Mouse (Mus musculus) hindbrain, embryonic 13.5 days (tissue): ENCODE data around the gene Odf2l. TPM values are rescaled to one million over a fixed set of nuclear protein-coding genes. Genes with fewer than 3 reads are reported as not detected.

Experiments
- ATAC-seq: fragments of 200-750 bp; cut with Nextera tagmentation; 2 replicates; pipeline ENCODE4 v1.8.0; 2017; ENCODE audit warnings: moderate TSS enrichment; ENCODE audit not compliant: low FRiP score
- H3K27ac ChIP-seq: fragments of 300-500 bp; sonication (generic); 2 replicates; pipeline ENCODE4 v1.5.1; 2015; ENCODE audit warnings: inconsistent platforms, mild to moderate bottlenecking, moderate library complexity
- H3K27me3 ChIP-seq: fragments of 300-500 bp; sonication (generic); 2 replicates; pipeline ENCODE4 v1.6.1; 2015; ENCODE audit warnings: mild to moderate bottlenecking, inconsistent platforms
- H3K36me3 ChIP-seq: fragments of 300-500 bp; sonication (generic); 2 replicates; pipeline ENCODE4 v1.6.1; 2015; ENCODE audit warnings: mild to moderate bottlenecking, inconsistent platforms
- H3K4me1 ChIP-seq: fragments of 300-500 bp; sonication (generic); replicated peaks from 2 replicates; pipeline ENCODE4 v1.6.1; 2015; ENCODE audit warnings: inconsistent platforms
- H3K4me2 ChIP-seq: fragments of 300-500 bp; sonication (generic); 2 replicates; pipeline ENCODE4 v1.6.1; 2015; ENCODE audit warnings: inconsistent platforms, mild to moderate bottlenecking, moderate library complexity
- H3K4me3 ChIP-seq: fragments of 300-500 bp; sonication (generic); 2 replicates; pipeline ENCODE4 v1.5.1; 2015; ENCODE audit warnings: mild to moderate bottlenecking, inconsistent platforms
- H3K9ac ChIP-seq: fragments of 300-500 bp; sonication (generic); 2 replicates; pipeline ENCODE4 v1.6.1; 2015; ENCODE audit warnings: mild to moderate bottlenecking, inconsistent platforms
- H3K9me3 ChIP-seq: fragments of 300-500 bp; sonication (generic); 2 replicates; pipeline ENCODE4 v1.6.1; 2016; ENCODE audit warnings: inconsistent platforms
- WGBS: fragments of 180-500 bp; shearing (Covaris S2); methylation state at CpG from one replicate; pipeline ENCODE4 v1.1.7; 2015; 5-methylcytosine and 5-hydroxymethylcytosine counted together
- polyA plus RNA-seq: library from polyadenylated mRNA; unstranded; fragments of >200 nt; fragmentation: Nextera tagmentation; extraction: Ambion mirVana; gene quantifications from 2 replicates; pipeline ENCODE4 v1.2.1, GENCODE M21; 2015

Odf2l gene
- polyA plus RNA-seq, 1 experiment from 2014 or later = 17.1 TPM

DNA sequence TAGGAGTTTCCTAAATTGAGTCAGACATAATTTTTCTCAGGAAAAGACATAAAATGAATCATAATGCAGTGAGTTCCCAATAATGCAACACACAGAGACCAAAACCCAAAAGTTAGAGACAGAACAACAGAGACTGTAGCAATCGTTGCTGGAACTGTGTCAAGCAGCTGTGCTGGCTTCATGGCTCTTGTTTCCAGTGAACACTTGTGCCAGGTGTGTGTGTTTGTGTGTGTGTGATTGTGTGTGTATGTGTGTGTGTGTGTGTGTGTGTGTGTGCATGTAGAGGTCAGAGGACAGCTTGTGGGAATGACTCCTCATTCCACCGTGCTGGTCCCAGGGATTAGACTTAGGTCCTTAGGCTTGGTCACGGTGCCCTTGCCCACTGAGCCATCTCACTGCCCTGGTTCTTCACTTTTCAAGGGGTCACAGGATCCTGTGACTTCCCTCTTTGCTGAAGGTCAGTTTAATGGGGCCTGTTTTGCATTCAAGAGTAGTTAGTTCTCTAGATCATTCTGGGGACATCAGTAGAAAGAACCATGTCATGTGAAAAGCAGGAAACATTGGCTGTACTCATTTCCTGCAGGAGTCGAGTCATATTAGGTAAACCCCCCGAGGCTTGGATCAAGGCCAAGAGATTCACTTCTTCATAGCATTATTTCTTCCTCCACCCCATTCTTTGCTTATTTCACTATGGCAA is 13.2 kb upstream of the Odf2l start:
- Histone ChIP-seq H3K9ac (no peak overlapping the region), H3K27ac (no peak overlapping the region), H3K4me2 (no peak overlapping the region), H3K9me3 (no peaks in the 10 kb centered on the region), H3K4me1 (no peaks in the 10 kb centered on the region), H3K27me3 (no peaks in the 10 kb centered on the region), H3K4me3 (no peak overlapping the region), H3K36me3 (no peaks in the 10 kb centered on the region)
- 85% methylated on average over 5 of the region's 5 CpGs for WGBS
- ATAC-seq = no peak

DNA sequence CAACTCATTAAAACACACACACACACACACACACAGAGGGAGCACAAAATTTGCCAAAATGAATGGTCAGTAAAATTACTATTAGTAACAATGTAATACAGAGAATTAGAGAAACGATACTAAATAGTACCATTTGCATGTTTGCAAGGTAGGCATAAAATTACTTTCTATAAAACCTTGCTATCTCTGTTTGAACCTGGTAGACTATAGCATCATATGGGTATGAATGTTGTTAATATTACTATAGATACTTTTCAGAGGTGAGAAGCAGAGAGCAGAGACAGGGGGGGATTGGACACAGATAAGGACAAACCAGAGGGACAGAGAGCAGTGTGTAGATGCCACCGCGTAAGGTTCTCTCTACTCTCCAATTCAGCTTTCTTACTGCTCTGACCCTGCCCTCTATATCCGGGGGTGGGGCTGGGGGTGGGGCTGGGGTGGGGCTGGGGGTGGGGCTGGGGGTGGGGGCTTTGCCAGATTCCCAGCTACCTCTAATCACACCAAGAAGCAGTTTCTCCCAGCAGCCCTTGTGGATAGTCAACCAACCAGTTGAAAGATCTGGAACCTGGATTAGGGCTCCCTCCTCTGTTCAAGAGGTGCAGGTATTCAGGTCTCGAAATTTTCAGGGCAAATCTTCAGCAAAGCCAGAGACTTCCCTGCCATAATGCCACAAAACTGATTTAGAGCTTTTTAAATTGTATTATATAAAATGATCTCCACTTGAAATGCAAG is 12.4 kb upstream of the Odf2l start:
- H3K9ac ChIP-seq = no peak overlapping the region
- H3K9me3 ChIP-seq = no peaks in the 10 kb centered on the region
- ATAC-seq = no peak
- H3K4me1 ChIP-seq = no peaks in the 10 kb centered on the region
- H3K4me3 ChIP-seq = no peak overlapping the region
- no peak overlapping the region for H3K27ac ChIP-seq
- no peaks in the 10 kb centered on the region for H3K27me3 ChIP-seq
- H3K36me3 ChIP-seq = no peaks in the 10 kb centered on the region
- no peak overlapping the region for H3K4me2 ChIP-seq
- WGBS = 77% methylated on average over 5 of the region's 5 CpGs

DNA sequence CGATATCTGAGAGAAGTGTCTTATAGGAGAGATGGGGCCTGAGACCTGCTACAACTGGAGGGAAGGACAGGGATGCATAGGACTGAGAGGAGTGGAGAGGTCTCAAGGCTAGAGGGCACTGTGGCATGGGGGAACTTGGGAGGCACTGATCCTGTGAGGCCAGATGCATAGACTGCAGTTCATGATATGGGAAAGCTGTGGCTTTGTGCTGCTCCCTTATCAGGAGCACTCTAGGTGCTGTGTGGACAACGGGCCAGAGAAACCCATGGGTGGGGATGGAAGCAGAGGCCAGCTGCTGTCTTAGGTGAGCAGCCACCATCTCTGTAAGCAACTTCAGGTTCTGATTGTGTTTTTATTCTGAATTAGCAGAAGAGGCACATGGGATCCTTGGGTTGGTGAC is 3.2 kb upstream of the Odf2l start:
- no peak overlapping the region for H3K9ac ChIP-seq
- peaks cover 17% of the 10 kb centered on the region for H3K4me1 ChIP-seq
- no peak overlapping the region for H3K4me3 ChIP-seq
- H3K9me3 ChIP-seq = no peaks in the 10 kb centered on the region
- no peaks in the 10 kb centered on the region for H3K36me3 ChIP-seq
- no peak overlapping the region for H3K27ac ChIP-seq
- WGBS = 98% methylated on average over 2 of the region's 2 CpGs
- H3K27me3 ChIP-seq = no peaks in the 10 kb centered on the region
- no peak overlapping the region for H3K4me2 ChIP-seq
- ATAC-seq = no peak

DNA sequence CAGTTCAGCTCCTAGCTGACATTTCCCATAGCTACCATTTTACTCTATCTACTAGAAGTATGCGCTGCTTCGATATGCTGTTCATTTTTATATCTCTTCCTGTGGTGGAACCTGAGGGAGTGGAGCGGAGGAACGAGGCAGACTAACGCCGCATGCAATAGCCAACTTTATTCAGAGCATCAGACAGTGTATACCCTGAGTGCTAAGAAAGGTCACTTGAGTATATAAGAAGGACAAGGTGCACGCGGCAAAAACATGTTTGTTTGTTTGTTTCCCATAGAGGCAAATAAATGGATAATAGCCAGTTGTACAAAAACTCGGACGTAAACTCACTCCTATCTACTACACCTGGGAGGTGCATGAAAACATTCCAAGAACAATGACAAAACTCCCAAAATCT is 751 bp upstream of the Odf2l start:
- H3K27ac ChIP-seq = peak overlapping the region; percentile 99
- peaks cover 18% of the 10 kb centered on the region for H3K4me1 ChIP-seq
- no peaks in the 10 kb centered on the region for H3K9me3 ChIP-seq
- no peaks in the 10 kb centered on the region for H3K27me3 ChIP-seq
- peak overlapping the region; percentile 67 for H3K4me3 ChIP-seq
- ATAC-seq = no peak
- H3K9ac ChIP-seq = peak overlapping the region; percentile 73
- H3K36me3 ChIP-seq = no peaks in the 10 kb centered on the region
- WGBS = 87% methylated on average over 10 of the region's 10 CpGs
- peak overlapping the region; percentile 70 for H3K4me2 ChIP-seq

DNA sequence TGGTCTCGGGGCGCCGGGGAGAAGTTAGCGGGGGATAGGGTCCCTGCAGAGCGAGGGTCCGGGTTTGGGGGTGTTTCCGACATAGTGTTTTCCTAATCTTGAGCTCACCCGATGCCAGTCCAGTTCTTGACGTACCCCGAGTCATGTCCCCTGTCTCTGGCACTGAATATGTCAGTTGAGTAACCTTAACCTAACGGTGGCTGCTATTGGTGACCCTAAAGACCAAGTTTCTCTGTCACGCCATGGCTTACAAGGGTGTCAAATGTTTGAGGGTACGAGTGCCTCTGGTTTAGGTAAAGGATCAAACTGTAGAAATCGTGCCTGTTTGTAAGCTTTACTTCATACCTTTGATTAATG is 592 bp downstream of the Odf2l start:
- H3K4me2 ChIP-seq = peak overlapping the region; percentile 70
- H3K4me3 ChIP-seq = peak overlapping the region; percentile 67
- peak overlapping the region; percentile 89 for H3K9ac ChIP-seq
- 3% methylated on average over 14 of the region's 14 CpGs for WGBS
- H3K9me3 ChIP-seq = no peaks in the 10 kb centered on the region
- peaks cover 18% of the 10 kb centered on the region for H3K4me1 ChIP-seq
- no peaks in the 10 kb centered on the region for H3K36me3 ChIP-seq
- ATAC-seq = no peak; the same call in 1 of the 2 replicates
- H3K27me3 ChIP-seq = no peaks in the 10 kb centered on the region
- H3K27ac ChIP-seq = peak overlapping the region; percentile 99

DNA sequence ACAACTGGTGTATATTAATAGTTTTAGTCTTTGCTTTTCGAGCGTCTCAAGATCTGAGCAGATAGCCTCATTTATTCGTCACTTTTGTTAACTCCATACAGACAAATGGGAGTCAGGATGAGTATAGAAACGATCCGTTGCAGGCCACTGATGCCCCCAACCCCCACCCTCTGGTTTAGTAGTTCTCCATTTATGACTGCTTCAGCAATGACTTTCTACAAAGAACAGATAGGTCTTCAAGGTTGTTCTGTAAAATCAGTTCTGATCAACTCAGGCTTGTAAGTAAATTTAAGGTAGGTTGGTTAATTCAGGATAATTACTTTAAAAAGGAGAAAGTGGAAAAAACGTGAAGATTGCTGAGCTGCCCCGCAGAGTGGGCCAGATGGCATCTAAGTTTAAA is 1.0 kb downstream of the Odf2l start:
- no peaks in the 10 kb centered on the region for H3K9me3 ChIP-seq
- peak overlapping the region; percentile 70 for H3K4me2 ChIP-seq
- H3K4me3 ChIP-seq = peak overlapping the region; percentile 67
- H3K9ac ChIP-seq = peak overlapping the region; percentile 89
- no peak overlapping the region for H3K27ac ChIP-seq
- no peak for ATAC-seq
- WGBS = 73% methylated on average over 7 of the region's 7 CpGs
- no peaks in the 10 kb centered on the region for H3K27me3 ChIP-seq
- peaks cover 18% of the 10 kb centered on the region for H3K4me1 ChIP-seq
- no peaks in the 10 kb centered on the region for H3K36me3 ChIP-seq

DNA sequence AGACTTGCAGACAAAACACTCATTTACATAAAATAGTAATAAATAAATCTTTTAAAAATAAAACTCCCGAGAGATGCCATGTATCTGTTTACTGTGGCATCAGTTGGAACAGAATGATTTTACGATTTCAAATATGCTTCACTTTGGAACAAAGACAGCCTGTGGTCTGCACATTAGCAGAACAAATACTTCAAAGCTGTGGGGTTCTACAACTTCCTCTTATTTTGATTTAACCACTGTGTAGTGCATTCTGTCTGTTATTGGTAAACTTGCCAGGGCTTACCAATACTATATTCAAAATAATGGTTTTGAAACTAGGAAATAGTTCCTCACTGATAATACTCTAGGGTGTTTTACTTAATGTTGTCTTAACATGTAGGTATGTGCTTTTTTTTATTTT is 8.2 kb downstream of the Odf2l start:
- no peaks in the 10 kb centered on the region for H3K9me3 ChIP-seq
- no peak for ATAC-seq
- 90% methylated on average over 2 of the region's 2 CpGs for WGBS
- no peak overlapping the region for H3K9ac ChIP-seq
- no peaks in the 10 kb centered on the region for H3K4me1 ChIP-seq
- no peaks in the 10 kb centered on the region for H3K27me3 ChIP-seq
- H3K27ac ChIP-seq = no peak overlapping the region
- no peak overlapping the region for H3K4me3 ChIP-seq
- peaks cover 18% of the 10 kb centered on the region for H3K36me3 ChIP-seq
- H3K4me2 ChIP-seq = no peak overlapping the region

GRCm38 (mm10) chr3:145129356-145129755 is 11.0 kb downstream of the Odf2l start:
- no peak for ATAC-seq
- Histone ChIP-seq H3K4me1 (no peaks in the 10 kb centered on the region), H3K9me3 (no peaks in the 10 kb centered on the region), H3K36me3 (peaks cover 34% of the 10 kb centered on the region), H3K27me3 (no peaks in the 10 kb centered on the region), H3K4me3 (no peak overlapping the region), H3K4me2 (no peak overlapping the region), H3K27ac (no peak overlapping the region), H3K9ac (no peak overlapping the region)

GRCm38 (mm10) chr3:145131210-145131868 is 13.0 kb downstream of the Odf2l start:
- Histone ChIP-seq H3K9me3 (no peaks in the 10 kb centered on the region), H3K4me1 (no peaks in the 10 kb centered on the region), H3K27ac (no peak overlapping the region), H3K4me2 (no peak overlapping the region), H3K36me3 (peaks cover 35% of the 10 kb centered on the region), H3K27me3 (no peaks in the 10 kb centered on the region), H3K4me3 (no peak overlapping the region), H3K9ac (no peak overlapping the region)
- ATAC-seq = no peak
- WGBS = 43% methylated on average over 3 of the region's 3 CpGs

- H3K27ac ChIP-seq = no peak overlapping the region
- 77% methylated on average over 4 of the region's 4 CpGs for WGBS
- H3K4me2 ChIP-seq = no peak overlapping the region
- H3K9me3 ChIP-seq = no peaks in the 10 kb centered on the region
- H3K9ac ChIP-seq = no peak overlapping the region
- H3K4me1 ChIP-seq = no peaks in the 10 kb centered on the region
- peaks cover 18% of the 10 kb centered on the region for H3K36me3 ChIP-seq
- no peak for ATAC-seq
- no peaks in the 10 kb centered on the region for H3K27me3 ChIP-seq
- no peak overlapping the region for H3K4me3 ChIP-seq
Observed at GRCm38 (mm10) chr3:145140236-145140635, 21.8 kb downstream of the Odf2l start.

GRCm38 (mm10) chr3:145142925-145143324 is 24.5 kb downstream of the Odf2l start:
- H3K27me3 ChIP-seq = no peaks in the 10 kb centered on the region
- no peak for ATAC-seq

GRCm38 (mm10) chr3:145143856-145144255 is 25.5 kb downstream of the Odf2l start:
- WGBS = 90% methylated on average over 10 of the region's 10 CpGs

More at GRCm38 (mm10) chr3:145142925-145143324, 24.5 kb downstream of the Odf2l start:
- H3K27ac ChIP-seq = no peak overlapping the region
- H3K4me1 ChIP-seq = no peaks in the 10 kb centered on the region
- no peak overlapping the region for H3K4me3 ChIP-seq
- peaks cover 16% of the 10 kb centered on the region for H3K36me3 ChIP-seq
- no peak overlapping the region for H3K9ac ChIP-seq
- H3K9me3 ChIP-seq = no peaks in the 10 kb centered on the region
- H3K4me2 ChIP-seq = no peak overlapping the region

More at GRCm38 (mm10) chr3:145143856-145144255, 25.5 kb downstream of the Odf2l start:
- Histone ChIP-seq H3K9me3 (no peaks in the 10 kb centered on the region), H3K9ac (no peak overlapping the region), H3K36me3 (peaks cover 14% of the 10 kb centered on the region), H3K27me3 (no peaks in the 10 kb centered on the region), H3K4me3 (no peak overlapping the region), H3K27ac (no peak overlapping the region), H3K4me1 (no peaks in the 10 kb centered on the region), H3K4me2 (no peak overlapping the region)
- no peak for ATAC-seq
